Mouse (Mus musculus): ENCODE results near the gene Chrm3.

DNA sequence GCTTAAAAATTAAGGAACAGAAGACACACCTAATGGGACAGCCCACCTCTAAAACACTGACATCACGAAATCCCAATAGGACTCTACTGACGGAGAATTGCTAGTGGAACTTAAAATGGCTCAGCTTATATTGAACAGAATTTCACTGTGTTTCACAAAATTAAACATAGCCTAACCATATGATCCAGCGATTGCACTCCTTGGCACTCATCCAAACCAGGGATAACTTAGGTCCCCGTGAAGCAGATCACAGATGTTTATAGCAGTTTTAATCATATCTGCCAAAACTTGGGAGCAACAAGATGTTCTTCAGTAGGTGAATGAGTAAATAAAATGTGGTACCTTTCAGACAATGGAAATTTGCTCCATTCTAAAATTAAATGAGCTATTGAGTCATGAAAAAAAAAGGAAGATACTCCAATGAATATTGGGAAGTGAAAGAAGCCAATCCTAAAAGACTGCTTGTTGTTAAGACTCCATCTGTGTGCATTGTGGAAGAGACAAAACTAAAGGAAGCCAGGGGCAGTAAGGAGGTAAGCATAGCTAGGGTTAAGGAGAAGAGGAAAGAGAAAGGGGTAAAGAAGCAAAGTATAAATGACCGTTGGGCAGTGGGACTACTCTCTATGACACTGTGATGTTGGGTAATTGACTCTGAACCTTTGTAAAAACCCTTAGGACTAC is 109.0 kb downstream of the Chrm3 start:
- no peak for TF ChIP-seq CTCF (IDR thresholded peaks at IDR 0.05; ENCODE audit: borderline replicate concordance, insufficient read depth, low read length)
- no peak for TF ChIP-seq POLR2A (IDR thresholded peaks at IDR 0.05; ENCODE audit: low read depth, low read length)

Data from embryonic fibroblast, embryonic 13.5 days (primary cell).